Mouse (Mus musculus) G1E-ER4 (cell line): Measurements from ENCODE around the gene Bahd1. TPM values are rescaled to one million over a fixed set of nuclear protein-coding genes. Genes with fewer than 3 reads are reported as not detected.

ENCODE experiments used
- GATA1 ChIP-seq: IDR thresholded peaks from one replicate; pipeline ENCODE4 v1.8.0; 2012; ENCODE audit warnings: low read length, inconsistent platforms
- polyA plus RNA-seq: library from polyadenylated mRNA; stranded (reverse); fragments of >175 nt; gene quantifications from 2 replicates; pipeline ENCODE4 v1.2.3, GENCODE M21; 2012

Bahd1 gene
- polyA plus RNA-seq, 1 experiment = 68.6 TPM

DNA sequence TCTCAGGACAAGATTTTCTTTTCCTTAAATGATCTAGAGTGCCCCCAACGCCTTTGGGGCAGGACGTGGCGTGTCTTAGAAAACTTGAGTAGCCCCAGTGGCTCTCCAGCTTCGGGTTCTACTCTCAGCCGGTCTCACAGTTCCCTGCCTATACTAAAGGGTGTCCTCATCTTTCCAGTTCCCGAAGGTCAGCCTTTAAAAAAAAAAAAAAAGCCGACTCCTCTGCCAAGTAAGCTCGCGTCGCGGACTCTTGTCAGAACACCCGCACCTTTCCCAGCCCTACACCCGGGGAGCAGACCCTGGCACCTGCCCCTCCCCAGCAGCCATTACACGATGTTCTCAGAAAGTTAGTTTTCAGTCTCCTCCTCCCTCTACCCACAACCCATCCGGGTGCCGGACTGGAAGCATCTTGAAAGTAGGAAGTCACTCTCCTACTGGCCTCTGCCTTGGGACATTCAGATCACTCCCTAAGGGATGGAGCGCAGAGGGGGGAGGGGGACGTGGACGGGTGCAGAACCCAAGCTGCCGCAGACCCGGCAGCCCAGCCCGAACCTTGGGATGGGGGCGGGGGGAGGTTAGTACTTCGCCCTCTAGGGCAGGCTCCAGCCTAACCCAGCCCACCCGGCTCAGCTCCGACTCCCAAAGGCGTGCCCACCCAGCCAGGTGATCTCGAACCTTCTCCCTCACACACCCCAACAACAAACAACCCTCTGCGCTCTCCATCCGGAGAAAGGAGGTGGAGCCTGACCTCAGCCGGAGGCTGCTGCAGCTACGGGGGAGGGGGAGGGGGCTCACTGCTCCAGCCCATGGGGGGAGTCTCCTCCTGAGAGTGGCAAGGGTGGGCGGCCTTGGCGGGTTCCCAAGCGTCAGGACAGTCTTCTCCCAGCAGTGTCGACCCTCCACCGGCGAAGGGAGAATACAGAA, 3.9 kb upstream of the Bahd1 start:
- TF ChIP-seq GATA1 = no peak

DNA sequence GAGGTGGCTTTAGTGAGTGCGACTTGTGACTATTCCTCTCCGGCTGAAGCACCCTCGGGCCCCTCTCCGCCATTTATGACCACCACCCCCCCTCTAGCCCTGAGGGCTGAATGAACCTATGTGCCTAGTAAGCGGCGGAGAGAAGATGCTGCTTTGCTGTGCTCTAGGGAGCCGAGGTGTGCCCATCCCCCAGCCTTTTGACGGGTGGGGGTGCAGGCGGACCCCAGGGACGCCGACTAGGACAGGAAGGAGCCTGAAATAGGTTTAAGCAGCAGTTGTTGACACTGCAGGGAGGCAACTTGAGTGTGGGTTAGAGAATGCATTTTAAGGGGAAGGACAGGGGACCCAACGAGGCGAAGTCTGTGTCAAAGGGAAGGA, 3.3 kb upstream of the Bahd1 start:
- TF ChIP-seq GATA1 = no peak

DNA sequence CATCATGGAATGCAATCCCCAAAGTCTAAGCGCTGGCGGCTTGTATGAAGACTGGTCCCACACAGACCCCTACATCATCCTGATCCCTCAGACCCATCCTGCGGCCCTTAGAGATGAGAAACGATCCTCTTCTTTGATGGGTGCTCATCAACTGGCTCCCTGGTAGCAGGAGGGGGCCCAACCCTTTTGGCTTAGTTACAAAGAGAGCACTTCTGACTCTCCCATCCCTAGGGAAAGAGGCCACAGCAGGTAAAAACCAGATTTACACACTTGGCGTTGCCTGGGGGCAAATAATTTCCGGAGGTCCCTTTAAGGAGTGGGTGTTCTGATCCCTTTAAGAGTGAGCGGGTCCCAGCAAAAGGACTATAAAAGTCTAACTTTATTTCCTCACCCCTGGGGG, 2.8 kb upstream of the Bahd1 start:
- no peak for TF ChIP-seq GATA1

DNA sequence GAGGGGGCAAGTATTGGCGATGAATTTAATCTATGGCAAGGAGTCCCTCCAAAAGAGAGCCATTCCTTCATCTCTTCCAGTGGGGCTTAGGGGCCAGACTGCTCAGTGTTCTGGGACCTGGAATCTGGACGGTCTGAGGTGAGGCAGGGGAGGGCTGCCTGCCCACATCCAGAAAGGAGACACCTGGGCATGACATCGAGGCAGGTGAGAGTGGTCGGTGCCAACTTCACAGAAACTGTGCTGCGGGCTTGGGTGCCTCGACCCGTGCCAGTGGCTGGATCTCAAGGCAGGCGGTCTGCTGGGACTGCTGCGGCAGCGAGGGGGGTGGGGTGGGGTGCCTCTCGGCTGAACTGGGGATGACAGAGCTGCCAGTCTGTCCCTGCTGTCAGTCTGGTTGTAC, 2.4 kb upstream of the Bahd1 start:
- TF ChIP-seq GATA1 = no peak

DNA sequence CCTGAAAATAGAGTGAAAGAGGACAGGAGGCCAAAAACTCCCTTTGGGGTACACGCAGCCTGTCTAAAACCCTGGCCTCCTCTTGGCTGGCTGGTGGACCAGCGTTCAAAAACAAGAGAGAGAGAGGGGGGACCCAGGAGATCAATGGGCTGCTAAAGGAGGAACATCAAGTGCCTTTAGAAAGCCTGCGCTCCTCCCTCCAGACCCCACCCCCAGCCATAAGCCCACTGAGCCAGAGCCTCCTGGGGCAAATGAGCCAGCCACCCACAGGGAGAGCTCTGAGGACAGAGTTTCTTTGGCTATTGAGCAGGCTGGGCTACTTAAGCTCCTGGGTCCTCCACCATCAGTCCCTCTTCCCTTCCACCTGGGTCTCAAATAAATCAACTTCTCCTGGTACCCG, 1.4 kb upstream of the Bahd1 start:
- TF ChIP-seq GATA1 = no peak

DNA sequence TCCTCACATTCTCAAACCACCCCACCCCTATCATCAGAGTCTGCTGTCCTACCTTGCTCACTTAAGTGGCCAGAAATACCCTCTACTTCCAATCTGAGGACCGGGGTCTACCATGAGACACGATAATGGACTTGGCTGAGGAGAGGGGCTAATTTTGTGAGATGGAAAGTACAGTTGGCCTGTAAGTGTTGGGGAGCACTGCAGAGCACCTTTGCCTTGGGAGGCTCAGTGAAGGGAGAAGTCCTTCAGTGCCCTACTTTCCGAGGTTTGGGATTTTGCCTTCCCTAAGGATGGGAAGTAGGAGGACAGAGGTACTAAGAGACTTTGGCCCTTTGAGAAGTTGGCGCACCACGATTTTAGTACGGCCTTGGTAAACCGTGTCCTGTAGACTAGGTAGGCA, 871 bp upstream of the Bahd1 start:
- no peak for TF ChIP-seq GATA1

DNA sequence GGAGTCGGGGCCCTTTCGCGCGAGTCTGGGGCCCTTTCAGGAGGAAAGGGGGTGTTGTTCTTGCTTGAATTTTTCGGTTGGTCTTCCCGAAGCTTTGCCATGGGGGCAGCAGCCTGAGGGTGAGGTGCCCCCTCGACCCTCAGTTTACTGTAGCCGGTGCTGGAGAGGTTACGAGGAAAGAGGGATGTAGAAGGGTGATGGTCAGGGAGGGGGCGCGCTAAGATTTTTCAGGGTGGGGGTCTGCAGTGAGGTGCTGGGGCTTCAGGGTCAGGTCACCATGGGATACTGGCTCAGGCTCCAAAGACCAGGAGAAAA, 606 bp downstream of the Bahd1 start:
- TF ChIP-seq GATA1 = no peak

DNA sequence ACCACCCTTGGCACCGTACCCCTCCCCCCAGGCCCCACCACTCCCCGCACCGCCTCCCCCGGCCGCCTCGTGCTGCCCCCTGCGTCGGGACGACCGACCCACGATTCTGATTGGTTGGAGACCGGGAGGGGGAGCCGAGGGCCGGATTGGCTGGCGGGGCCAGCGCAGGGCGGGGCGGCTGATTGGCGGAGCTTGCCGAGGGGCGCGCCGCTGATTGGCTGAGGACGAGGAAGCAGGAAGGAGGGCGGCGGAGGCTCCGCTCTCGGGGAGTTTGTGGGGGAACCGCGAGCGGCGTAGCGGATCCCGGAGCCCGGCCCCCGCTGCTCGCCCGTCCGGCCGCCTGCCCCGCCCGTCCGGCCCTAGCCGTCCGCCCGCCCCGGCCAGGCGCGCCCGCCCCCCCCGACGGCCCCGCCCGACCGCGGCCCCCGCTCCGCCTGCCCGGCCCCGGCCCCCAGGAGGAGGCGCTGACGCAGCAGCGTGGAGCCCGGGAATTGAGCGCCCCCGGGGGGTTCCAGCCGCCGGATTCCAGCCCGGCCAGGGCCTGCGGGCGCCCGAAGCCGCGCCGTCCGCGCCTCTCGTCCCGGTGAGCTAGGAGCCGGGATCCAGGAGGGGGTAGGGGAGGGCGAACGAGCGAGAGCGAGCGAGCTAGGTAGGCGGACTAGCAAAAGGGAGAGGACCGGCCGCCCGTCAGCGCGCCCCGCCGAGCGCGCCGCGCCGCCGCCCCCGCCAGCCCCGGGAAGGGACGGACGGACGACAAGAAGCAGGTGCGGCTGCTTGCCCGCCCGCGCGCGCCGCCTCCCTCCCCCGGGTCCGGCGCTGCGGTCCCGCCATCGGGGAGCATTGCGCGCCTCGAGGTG, 1.2 kb downstream of the Bahd1 start:
- no peak for TF ChIP-seq GATA1

DNA sequence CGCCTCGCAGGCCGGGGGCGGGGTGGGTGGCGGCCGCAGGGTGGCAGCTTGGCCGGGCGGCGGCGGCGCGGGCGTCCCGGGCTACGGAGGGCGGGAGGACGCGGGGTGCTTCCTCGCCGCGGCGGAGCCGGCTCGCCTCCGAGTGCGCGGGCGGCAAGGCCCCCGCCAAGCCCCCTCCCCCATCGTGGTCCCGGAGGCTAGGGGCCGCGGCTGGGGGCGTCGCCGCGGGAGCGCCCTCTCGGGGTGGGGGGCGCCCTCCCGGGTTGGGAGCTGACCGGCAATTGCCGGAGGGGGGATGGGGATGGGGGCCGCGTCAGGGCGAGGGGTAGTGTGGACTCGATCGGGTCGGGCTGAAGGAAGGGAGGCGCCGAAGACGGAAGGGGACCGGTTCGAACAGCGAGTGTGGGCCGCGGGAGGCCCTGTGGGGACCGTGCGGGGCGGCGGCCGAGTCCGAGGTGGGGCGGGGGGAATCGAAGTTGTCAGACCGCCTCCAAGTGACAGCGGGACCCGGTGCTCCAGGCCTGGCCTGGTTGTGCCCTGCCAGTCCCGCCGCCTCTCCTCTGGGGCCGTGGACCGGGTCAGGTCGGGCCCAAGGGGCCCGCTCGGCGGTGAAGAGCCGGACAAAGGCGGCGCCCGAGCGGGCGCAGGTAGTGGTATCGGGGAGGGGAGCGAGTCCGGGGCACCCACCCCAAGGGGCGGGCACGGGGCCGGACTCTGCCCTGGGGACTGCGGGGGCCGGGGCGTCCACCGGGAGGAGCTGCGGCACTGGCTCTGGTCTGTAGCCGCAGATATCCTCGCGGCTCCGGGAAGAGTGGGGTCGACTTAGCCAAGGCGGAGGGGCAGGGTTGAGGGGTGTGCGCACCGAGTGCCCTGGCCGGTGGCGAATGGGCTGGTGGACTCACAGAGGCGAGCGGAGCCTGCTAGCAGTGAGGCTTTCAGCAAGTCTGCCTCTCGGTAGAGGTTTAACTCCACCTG, 2.2 kb downstream of the Bahd1 start:
- no peak for TF ChIP-seq GATA1

DNA sequence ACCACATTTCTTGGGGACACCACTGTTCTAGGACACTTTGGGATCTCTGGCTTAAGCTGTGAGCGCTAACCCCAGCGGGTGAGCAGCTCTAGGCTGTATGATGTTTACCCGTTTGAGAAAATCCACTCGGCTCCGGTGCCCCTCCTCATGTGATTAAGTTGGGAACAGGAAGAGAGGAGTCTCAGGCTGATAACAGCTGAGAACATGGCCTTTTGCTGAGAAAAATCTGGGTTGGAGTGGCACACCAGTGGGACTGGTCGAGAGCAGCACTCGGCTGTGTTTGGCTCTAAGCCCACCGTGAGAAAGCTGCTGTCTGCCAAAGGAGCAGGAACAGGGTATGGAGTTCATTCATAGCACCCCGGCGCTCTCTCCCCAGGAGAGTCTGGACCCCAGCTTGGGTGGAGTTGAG, 3.2 kb downstream of the Bahd1 start:
- no peak for TF ChIP-seq GATA1

DNA sequence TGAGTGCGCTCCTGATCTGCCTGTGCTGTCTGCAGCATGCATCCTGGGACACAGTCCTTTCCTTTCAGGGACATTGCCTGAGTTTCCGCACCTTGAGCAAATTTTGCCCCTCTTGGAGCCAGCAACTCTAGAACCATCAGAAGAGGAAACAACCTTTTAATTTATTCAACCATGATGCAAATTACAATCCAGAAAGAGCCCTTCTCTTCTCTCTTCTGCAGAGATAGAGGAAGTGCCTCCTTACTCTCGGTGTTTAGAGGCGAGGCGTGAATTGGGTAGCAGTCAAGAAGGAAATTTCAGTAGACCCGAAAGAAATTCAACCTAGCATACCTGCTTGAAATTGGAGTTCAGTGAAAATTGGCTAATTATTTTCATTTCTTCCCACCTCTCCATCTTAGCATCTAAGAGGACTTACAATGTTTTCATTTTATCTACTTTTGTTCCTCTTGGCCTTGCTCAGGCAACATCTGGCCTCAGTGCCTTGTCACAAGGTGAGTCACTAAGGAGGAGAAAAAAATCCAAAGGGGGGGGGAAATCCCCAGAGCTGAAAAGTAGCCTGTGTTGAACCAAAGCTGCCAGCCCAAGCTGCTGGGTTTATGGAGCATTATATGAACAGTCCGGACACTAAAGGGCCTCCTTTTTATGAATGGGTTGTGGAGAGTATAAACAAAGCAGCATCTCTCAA, 5.4 kb downstream of the Bahd1 start:
- TF ChIP-seq GATA1 = no peak

DNA sequence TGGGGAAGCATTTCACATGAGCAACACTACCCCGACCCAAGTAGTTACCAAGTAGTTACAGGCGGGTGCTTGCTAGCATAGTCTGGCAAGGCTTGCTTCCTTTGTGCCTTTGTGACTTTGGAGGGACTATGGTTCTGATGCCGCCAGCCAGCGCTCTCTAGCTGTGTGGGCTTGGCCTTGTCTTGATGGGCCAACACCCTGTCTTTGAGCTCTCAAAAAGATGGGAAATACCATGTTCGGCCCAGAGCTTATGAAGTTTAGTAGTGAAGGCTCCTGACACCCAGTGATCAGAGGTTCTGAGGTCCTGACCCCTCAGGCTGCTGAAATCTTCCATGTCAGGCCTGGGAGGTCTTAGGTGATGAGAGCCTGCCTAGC, 5.9 kb downstream of the Bahd1 start:
- no peak for TF ChIP-seq GATA1

DNA sequence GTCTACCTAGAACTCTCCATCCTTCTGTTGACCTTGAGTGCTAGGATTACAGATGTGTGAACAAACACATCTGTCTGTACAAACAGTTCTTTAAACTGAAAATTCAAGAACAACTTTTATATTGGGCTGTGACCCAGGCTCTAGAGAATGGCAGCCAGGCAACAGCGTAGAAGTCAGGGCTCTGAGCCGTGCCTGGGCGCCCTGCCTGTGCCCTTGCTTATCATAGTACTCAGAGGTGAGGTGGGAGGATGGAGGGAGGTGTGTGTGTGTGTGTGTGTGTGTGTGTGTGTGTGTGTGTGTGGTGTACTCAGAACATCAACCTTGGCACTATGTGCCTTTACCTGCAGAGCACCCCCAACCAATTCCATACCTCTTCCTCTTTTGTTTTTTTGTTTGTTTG, 7.6 kb downstream of the Bahd1 start:
- no peak for TF ChIP-seq GATA1

DNA sequence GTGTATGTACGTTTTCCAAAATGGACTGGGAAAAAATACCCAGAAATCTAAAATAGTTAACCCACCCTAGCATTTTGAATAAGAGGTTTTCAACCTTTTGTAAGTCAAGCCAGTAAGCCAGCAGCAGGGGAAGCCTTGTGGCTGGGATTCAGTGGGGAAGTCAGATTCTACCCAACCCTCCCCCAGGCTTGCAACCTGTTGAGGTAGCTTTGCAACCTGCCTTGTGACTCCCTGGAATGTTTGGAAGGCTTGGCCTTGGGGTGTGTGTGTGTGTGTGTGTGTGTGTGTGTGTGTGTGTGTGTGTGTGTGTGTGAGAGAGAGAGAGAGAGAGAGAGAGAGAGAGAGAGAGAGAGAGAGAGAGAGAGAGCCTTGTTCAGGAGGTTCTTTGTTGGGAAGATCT, 9.0 kb downstream of the Bahd1 start:
- TF ChIP-seq GATA1 = no peak
